Mouse (Mus musculus): ENCODE measurements around the gene Klhdc8b. TPM values are rescaled to one million over a fixed set of nuclear protein-coding genes. Genes with fewer than 3 reads are reported as not detected.

The Klhdc8b gene
- polyA plus RNA-seq, 1 experiment from 2014 or later, result 47.9 TPM

Other genes starting within 250 kb of the Klhdc8b start
- gene Dag1, start 197.6 kb downstream of the Klhdc8b start, polyA plus RNA-seq (2014; fragmentation: Nextera tagmentation; extraction: Ambion mirVana), result 42.0 and 49.6 TPM in 2 replicates
- 113 and 126 TPM in 2 replicates for gene Nicn1, start 171.2 kb downstream of the Klhdc8b start, polyA plus RNA-seq (2014; fragmentation: Nextera tagmentation; extraction: Ambion mirVana)
- 13.2 and 13.4 TPM in 2 replicates for gene Amt, start 164.7 kb downstream of the Klhdc8b start, polyA plus RNA-seq (2014; fragmentation: Nextera tagmentation; extraction: Ambion mirVana)
- gene Rhoa, start 155.5 kb downstream of the Klhdc8b start, polyA plus RNA-seq (2014; fragmentation: Nextera tagmentation; extraction: Ambion mirVana), result 276 and 307 TPM in 2 replicates
- 38.9 and 50.8 TPM in 2 replicates for gene Tcta, start 155.4 kb downstream of the Klhdc8b start, polyA plus RNA-seq (2014; fragmentation: Nextera tagmentation; extraction: Ambion mirVana)
- gene Gpx1, start 122.7 kb downstream of the Klhdc8b start, polyA plus RNA-seq (2014; fragmentation: Nextera tagmentation; extraction: Ambion mirVana), result 455 and 521 TPM in 2 replicates
- gene Usp4, start 113.7 kb downstream of the Klhdc8b start, polyA plus RNA-seq (2014; fragmentation: Nextera tagmentation; extraction: Ambion mirVana), result 136 and 141 TPM in 2 replicates
- gene 1700102P08Rik, start 68.8 kb downstream of the Klhdc8b start, polyA plus RNA-seq (2014; fragmentation: Nextera tagmentation; extraction: Ambion mirVana), result 1.4 and 1.9 TPM in 2 replicates
- 0.94 and 1.1 TPM in 2 replicates for gene Ccdc36, start 33.1 kb downstream of the Klhdc8b start, polyA plus RNA-seq (2014; fragmentation: Nextera tagmentation; extraction: Ambion mirVana)
- gene BC048562, start 25.1 kb downstream of the Klhdc8b start, polyA plus RNA-seq (2014; fragmentation: Nextera tagmentation; extraction: Ambion mirVana), result not detected in 2 replicates
- 45.2 and 49.6 TPM in 2 replicates for gene Ccdc71, start 1.1 kb downstream of the Klhdc8b start, polyA plus RNA-seq (2014; fragmentation: Nextera tagmentation; extraction: Ambion mirVana)
- 12.0 and 17.2 TPM in 2 replicates for gene Lamb2, start 18.2 kb upstream of the Klhdc8b start, polyA plus RNA-seq (2014; fragmentation: Nextera tagmentation; extraction: Ambion mirVana)
- 48.0 and 64.1 TPM in 2 replicates for gene Usp19, start 29.0 kb upstream of the Klhdc8b start, polyA plus RNA-seq (2014; fragmentation: Nextera tagmentation; extraction: Ambion mirVana)
- 71.5 and 87.7 TPM in 2 replicates for gene Qars, start 46.1 kb upstream of the Klhdc8b start, polyA plus RNA-seq (2014; fragmentation: Nextera tagmentation; extraction: Ambion mirVana)
- 143 and 160 TPM in 2 replicates for gene Qrich1, start 55.2 kb upstream of the Klhdc8b start, polyA plus RNA-seq (2014; fragmentation: Nextera tagmentation; extraction: Ambion mirVana)
- gene Impdh2, start 98.7 kb upstream of the Klhdc8b start, polyA plus RNA-seq (2014; fragmentation: Nextera tagmentation; extraction: Ambion mirVana), result 125 and 136 TPM in 2 replicates
- 82.7 and 105 TPM in 2 replicates for gene Ndufaf3, start 105.9 kb upstream of the Klhdc8b start, polyA plus RNA-seq (2014; fragmentation: Nextera tagmentation; extraction: Ambion mirVana)
- 188 and 190 TPM in 2 replicates for gene Dalrd3, start 108.3 kb upstream of the Klhdc8b start, polyA plus RNA-seq (2014; fragmentation: Nextera tagmentation; extraction: Ambion mirVana)
- gene Wdr6, start 117.2 kb upstream of the Klhdc8b start, polyA plus RNA-seq (2014; fragmentation: Nextera tagmentation; extraction: Ambion mirVana), result 162 and 187 TPM in 2 replicates
- gene P4htm, start 136.1 kb upstream of the Klhdc8b start, polyA plus RNA-seq (2014; fragmentation: Nextera tagmentation; extraction: Ambion mirVana), result 14.5 and 18.1 TPM in 2 replicates
- gene Arih2, start 187.8 kb upstream of the Klhdc8b start, polyA plus RNA-seq (2014; fragmentation: Nextera tagmentation; extraction: Ambion mirVana), result 37.5 and 42.4 TPM in 2 replicates
- 23.5 and 24.8 TPM in 2 replicates for gene Slc25a20, start 200.5 kb upstream of the Klhdc8b start, polyA plus RNA-seq (2014; fragmentation: Nextera tagmentation; extraction: Ambion mirVana)
- 32.4 and 39.1 TPM in 2 replicates for gene Prkar2a, start 227.7 kb upstream of the Klhdc8b start, polyA plus RNA-seq (2014; fragmentation: Nextera tagmentation; extraction: Ambion mirVana)